Mouse (Mus musculus): Measurements from ENCODE around the gene Ovol1. TPM values are rescaled to one million over a fixed set of nuclear protein-coding genes. Genes with fewer than 3 reads are reported as not detected.

The Ovol1 gene
- total and polyA plus RNA-seq, 2 experiments: 0.12 TPM; not detected in 1

- under 1% methylated on average over 26 of the region's 26 CpGs for WGBS
- Histone ChIP-seq H3K4me3 (ENCODE audit: insufficient read depth, low read depth, low read length) (peak overlapping the region; percentile 99), H3K4me1 (ENCODE audit: control insufficient read depth, insufficient read depth, low read length) (0 out of 2 replicates have a peak, but pooled peaks cover 4% of the 10 kb centered on the region), H3K27me3 (ENCODE audit: control insufficient read depth, insufficient read depth, low read length) (no peaks in the 10 kb centered on the region), H3K9ac (ENCODE audit: low read depth, low read length) (peak overlapping the region; percentile 94), H3K27ac (replicated peaks; ENCODE audit: insufficient read depth, low read depth, low read length) (peak overlapping the region; percentile 96), H3K79me2 (ENCODE audit: control insufficient read depth, insufficient read depth, low read length) (peaks cover 9% of the 10 kb centered on the region; the same call in 1 of the 2 replicates), H3K36me3 (ENCODE audit: control insufficient read depth, insufficient read depth, low read length) (no peaks in the 10 kb centered on the region)
- no peak for TF ChIP-seq CTCF (IDR thresholded peaks at IDR 0.05; ENCODE audit: low read depth, low read length)
- no peak; the same call in 1 of the 2 replicates for TF ChIP-seq POLR2A (IDR thresholded peaks at IDR 0.05; ENCODE audit: extremely low read depth, insufficient read depth, low read length)
- DNase-seq (ENCODE audit: extremely low read depth, low read depth, low spot score): no peak
Measured at GRCm38 (mm10) chr19:5567180-5567533, 6.7 kb upstream of the Ovol1 start.

DNA sequence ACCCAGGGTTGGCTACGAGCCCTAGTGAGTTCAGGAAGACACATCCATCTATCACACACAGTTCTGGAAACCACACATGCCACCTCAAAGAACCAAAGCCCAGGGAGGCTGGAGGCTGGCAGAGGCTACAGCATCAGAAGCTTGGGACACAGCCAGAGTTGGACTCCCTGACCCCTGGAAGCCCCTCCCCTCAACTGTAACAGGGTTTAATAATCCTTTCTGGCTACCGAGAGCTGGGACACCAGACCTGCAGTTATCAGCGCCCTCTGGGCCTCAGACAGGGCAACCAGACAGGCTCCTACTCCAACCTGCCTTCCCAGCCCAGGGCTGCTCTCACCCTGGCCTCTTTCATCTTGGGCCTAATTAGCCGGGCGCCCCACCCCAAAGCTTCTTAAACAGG, 5.9 kb upstream of the Ovol1 start:
- Histone ChIP-seq H3K79me2 (ENCODE audit: control insufficient read depth, insufficient read depth, low read length) (peaks cover 9% of the 10 kb centered on the region; the same call in 1 of the 2 replicates), H3K4me3 (ENCODE audit: insufficient read depth, low read depth, low read length) (no peak overlapping the region), H3K4me1 (ENCODE audit: control insufficient read depth, insufficient read depth, low read length) (0 out of 2 replicates have a peak, but pooled peaks cover 4% of the 10 kb centered on the region), H3K9ac (ENCODE audit: low read depth, low read length) (no peak overlapping the region), H3K27me3 (ENCODE audit: control insufficient read depth, insufficient read depth, low read length) (peaks cover 2% of the 10 kb centered on the region; the same call in 1 of the 2 replicates), H3K36me3 (ENCODE audit: control insufficient read depth, insufficient read depth, low read length) (no peaks in the 10 kb centered on the region), H3K27ac (replicated peaks; ENCODE audit: insufficient read depth, low read depth, low read length) (no peak overlapping the region)
- DNase-seq (ENCODE audit: extremely low read depth, low read depth, low spot score): no peak
- TF ChIP-seq CTCF (IDR thresholded peaks at IDR 0.05; ENCODE audit: low read depth, low read length) (no peak), POLR2A (IDR thresholded peaks at IDR 0.05; ENCODE audit: extremely low read depth, insufficient read depth, low read length) (no peak)
- 72% methylated on average over 5 of the region's 5 CpGs for WGBS

DNA sequence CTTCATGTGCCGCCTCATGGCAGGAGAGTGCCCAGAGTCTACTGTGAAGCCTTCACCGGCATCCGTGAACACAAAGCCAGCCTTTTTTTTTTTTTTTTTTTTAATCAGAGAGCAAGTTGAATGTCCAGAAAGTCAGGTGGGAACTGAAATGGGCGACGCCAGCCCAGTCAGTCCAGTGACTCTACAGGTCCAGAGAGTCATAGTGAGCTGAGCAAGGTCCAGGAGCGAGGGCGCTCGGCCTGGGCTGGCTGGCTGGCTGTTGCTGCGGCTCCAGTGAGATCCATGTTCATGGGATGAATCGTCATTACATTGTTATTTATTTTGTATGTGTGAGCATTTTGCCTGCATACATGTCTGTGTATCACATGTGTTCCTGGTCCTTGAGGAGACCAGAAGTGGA, 2.3 kb upstream of the Ovol1 start:
- TF ChIP-seq POLR2A (IDR thresholded peaks at IDR 0.05; ENCODE audit: extremely low read depth, insufficient read depth, low read length) (no peak), CTCF (IDR thresholded peaks at IDR 0.05; ENCODE audit: low read depth, low read length) (no peak)
- no peaks in the 10 kb centered on the region for H3K36me3 ChIP-seq (ENCODE audit: control insufficient read depth, insufficient read depth, low read length)
- WGBS: 94% methylated on average over 10 of the region's 10 CpGs
- no peaks in the 10 kb centered on the region for H3K79me2 ChIP-seq (ENCODE audit: control insufficient read depth, insufficient read depth, low read length)
- H3K4me3 ChIP-seq (ENCODE audit: insufficient read depth, low read depth, low read length): no peak overlapping the region
- no peak for DNase-seq (ENCODE audit: extremely low read depth, low read depth, low spot score)
- H3K4me1 ChIP-seq (ENCODE audit: control insufficient read depth, insufficient read depth, low read length): peaks cover 8% of the 10 kb centered on the region
- no peak overlapping the region for H3K9ac ChIP-seq (ENCODE audit: low read depth, low read length)
- no peak overlapping the region for H3K27ac ChIP-seq (replicated peaks; ENCODE audit: insufficient read depth, low read depth, low read length)
- H3K27me3 ChIP-seq (ENCODE audit: control insufficient read depth, insufficient read depth, low read length): peaks cover 25% of the 10 kb centered on the region

DNA sequence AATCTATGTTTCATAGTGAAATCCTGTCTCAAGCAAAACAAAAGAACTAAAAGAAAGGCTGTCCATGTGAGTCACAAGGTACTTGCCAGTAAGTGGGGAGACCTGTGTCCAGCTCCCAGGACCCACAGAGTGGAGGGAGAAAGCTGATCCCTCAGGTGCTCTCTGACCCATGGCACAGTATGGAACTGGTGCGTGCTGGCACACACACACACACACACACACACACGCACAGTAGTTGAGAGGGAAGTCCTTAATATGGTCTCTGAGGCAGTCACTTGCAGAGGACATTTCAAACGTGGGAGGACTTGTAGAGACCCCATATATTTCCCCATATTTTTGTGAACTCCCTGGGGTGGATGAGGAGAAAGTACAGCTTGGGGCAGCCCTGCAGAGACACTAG, 1.4 kb upstream of the Ovol1 start:
- H3K36me3 ChIP-seq (ENCODE audit: control insufficient read depth, insufficient read depth, low read length): no peaks in the 10 kb centered on the region
- no peak for DNase-seq (ENCODE audit: extremely low read depth, low read depth, low spot score)
- H3K27me3 ChIP-seq (ENCODE audit: control insufficient read depth, insufficient read depth, low read length): peaks cover 25% of the 10 kb centered on the region
- H3K79me2 ChIP-seq (ENCODE audit: control insufficient read depth, insufficient read depth, low read length): no peaks in the 10 kb centered on the region
- 52% methylated on average over 3 of the region's 3 CpGs for WGBS
- H3K4me3 ChIP-seq (ENCODE audit: insufficient read depth, low read depth, low read length): no peak overlapping the region
- H3K27ac ChIP-seq (replicated peaks; ENCODE audit: insufficient read depth, low read depth, low read length): no peak overlapping the region
- no peak overlapping the region for H3K9ac ChIP-seq (ENCODE audit: low read depth, low read length)
- peaks cover 7% of the 10 kb centered on the region for H3K4me1 ChIP-seq (ENCODE audit: control insufficient read depth, insufficient read depth, low read length)
- TF ChIP-seq POLR2A (IDR thresholded peaks at IDR 0.05; ENCODE audit: extremely low read depth, insufficient read depth, low read length) (no peak), CTCF (IDR thresholded peaks at IDR 0.05; ENCODE audit: low read depth, low read length) (no peak)

DNA sequence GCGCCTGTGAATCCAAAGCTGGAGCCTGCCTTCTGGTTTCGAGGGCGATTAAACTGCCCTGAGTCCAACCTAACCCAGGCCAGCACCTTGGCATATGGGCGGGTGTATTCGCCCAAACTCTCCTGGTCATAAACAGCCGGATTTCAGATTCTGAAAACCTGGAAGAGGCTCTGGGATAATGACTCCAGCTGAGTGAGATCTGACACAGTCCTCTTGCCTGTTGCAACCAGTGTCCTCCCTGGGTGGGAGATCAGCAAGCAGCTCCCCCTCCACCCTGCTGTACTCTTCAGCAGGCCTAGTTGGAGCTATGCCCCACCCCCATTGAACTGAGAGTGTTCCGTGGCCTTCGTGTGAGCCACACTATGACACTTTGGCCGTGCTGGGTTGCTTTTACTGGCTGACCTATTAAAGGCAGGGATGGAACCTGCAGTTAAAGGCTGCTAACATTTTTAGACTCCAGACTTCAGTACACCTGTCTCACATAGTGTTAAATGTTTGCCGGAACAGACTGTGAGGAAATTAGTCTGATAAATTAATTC, 875 bp upstream of the Ovol1 start:
- peaks cover 25% of the 10 kb centered on the region for H3K27me3 ChIP-seq (ENCODE audit: control insufficient read depth, insufficient read depth, low read length)
- no peaks in the 10 kb centered on the region for H3K79me2 ChIP-seq (ENCODE audit: control insufficient read depth, insufficient read depth, low read length)
- H3K4me3 ChIP-seq (ENCODE audit: insufficient read depth, low read depth, low read length): no peak overlapping the region

More for the DNA sequence above, 875 bp upstream of the Ovol1 start:
- peak; percentile 5 for DNase-seq (ENCODE audit: extremely low read depth, low read depth, low spot score)
- Histone ChIP-seq H3K4me1 (ENCODE audit: control insufficient read depth, insufficient read depth, low read length) (peaks cover 6% of the 10 kb centered on the region), H3K36me3 (ENCODE audit: control insufficient read depth, insufficient read depth, low read length) (no peaks in the 10 kb centered on the region), H3K9ac (ENCODE audit: low read depth, low read length) (no peak overlapping the region), H3K27ac (replicated peaks; ENCODE audit: insufficient read depth, low read depth, low read length) (no peak overlapping the region)
- WGBS: 24% methylated on average over 10 of the region's 10 CpGs
- TF ChIP-seq POLR2A (IDR thresholded peaks at IDR 0.05; ENCODE audit: extremely low read depth, insufficient read depth, low read length) (no peak), CTCF (IDR thresholded peaks at IDR 0.05; ENCODE audit: low read depth, low read length) (no peak)
